Mouse (Mus musculus): ENCODE results near the gene Eml1.
A peak's percentile ranks its signal among the peaks of the same experiment; 100 is the strongest.

The Eml1 gene

DNA sequence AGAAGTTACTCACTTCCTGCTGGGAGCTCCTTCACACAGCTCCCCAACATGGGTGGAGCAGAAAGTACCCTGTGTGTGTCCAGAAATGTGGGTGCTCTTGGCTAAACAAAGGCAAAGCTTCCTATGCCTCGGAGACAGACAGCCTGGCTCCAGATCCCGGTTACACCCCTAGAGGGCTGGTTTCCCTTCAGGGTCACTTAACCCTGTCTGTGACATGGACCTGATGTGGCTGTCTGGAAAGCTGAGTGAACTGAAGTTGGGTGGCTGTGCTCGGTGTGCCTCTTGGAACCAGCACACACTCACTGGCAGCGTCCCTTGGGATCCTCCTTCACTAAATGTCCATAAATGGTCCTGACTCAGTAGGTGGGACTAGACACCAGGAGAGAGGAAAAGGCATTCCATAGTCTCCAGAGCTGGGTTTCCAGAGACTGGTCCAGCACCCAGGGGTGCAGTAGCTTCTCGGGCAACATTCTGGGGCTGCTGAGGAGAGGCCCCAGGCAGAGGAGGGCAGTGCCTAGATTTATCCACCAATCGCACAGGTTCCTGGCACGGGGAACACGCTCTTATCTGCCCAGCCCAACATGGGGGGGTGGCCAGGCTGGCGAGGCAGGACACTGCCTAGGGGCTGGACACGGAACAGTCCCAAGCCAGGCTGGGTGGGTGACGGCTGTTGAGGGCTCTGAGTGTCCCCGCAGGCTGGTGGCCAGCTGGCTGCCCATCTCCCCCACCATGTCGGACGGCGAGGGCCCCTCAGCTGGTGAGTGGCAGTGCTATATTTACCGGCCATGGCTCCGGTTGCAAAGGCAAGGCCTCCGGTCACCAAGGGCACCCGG, at the start of gene Eml1:
TSS of gene Eml1 (plus strand) at position 362 of the 833 bp plus-strand sequence.
- DNase-seq, result peak; percentile 44 to 48

- DNase-seq, result no peak
Observed at GRCm38 (mm10) chr12:108326401-108326800, 44.4 kb upstream of the Eml1 start.

GRCm38 (mm10) chr12:108327889-108328491, 42.8 kb upstream of the Eml1 start:
- peak; percentile 78 to 84 for DNase-seq

- DNase-seq, result peak; percentile 91 to 93
Observed at GRCm38 (mm10) chr12:108333056-108333455, 37.7 kb upstream of the Eml1 start.

- no peak for DNase-seq
Observed at GRCm38 (mm10) chr12:108333481-108333882, 37.3 kb upstream of the Eml1 start.

DNA sequence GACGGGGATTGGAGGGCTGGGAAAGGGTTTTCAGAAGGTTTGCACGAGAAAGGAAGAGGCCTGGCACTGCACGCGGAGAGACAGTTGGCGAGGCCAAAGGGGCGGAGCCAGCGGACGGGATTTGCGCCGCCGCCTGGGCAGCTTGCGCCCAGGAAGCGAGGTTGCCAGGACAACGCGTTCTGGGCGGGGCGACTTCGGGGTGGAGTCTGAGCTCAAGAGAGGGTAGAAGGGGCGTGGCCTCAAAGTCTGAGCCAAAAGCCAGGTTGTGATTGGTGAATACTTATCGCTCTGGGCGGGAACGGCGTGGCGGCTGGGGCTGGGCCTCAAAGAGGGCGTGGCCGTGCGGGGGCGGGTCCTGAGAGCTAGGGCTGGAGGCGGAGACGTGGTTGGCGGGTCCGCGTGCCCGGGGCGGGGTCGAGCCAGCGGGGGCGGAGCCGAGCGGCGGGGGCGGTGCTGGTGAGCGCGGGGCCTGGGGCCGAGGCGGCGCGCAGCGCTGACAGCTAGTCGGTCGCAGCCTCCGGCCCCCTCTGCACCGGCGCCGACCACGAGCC, 36.8 kb upstream of the Eml1 start, which contains the start of gene Cyp46a1:
TSS of gene Cyp46a1 (plus strand) at position 487 of the 551 bp plus-strand sequence.
- DNase-seq, result peak; percentile 100

DNA sequence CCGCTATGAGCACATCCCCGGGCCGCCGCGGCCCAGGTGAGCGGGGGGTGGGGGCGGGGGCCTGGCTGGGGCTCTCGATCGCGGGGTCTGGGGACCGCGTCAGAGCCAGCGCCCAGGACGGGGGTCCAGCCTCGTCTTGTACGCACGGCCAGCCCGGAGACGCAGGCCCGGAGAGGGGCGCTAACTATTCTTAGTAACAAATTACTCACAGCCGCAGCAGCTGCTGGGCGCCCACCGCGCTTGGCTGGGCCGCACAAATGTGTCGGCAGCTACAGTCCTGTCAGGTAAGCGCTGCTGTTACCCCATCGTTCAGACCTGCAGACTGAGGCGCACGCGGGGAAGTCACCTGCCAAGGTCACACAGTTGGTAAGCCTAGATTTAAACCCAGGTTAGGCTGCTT, 36.2 kb upstream of the Eml1 start:
- DNase-seq, result peak; percentile 65 to 72

DNA sequence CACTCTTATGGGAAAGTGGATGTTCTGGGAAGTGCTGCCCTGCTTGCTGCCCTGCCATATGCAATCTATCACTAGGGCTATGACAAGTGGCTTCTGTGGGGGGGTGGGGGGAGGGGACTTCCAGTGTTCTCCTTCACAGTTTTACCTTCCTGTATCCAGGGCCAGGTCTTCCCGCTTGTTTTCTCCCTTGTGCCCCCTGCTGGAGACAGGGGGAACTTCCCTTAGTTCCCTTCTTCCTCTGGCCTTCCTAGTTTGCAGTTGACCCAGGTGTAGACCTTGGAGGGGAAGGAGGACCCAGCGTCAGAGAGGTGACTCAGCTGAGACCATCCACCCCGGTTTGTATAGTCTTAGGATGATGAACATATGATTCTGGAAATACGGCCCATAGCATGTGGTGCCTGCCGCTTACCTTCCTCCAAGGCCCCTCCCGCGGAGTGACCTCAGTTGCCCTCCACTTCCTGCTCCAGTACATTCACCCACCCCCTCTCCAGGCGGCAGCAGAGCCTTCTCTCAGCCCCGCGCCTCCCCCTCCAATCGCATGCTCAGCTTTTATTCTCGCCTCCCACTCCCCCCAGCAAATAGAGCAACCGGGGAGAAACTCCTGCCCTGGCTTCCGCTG, 32.1 kb upstream of the Eml1 start:
- peak; percentile 65 to 75 for DNase-seq

DNA sequence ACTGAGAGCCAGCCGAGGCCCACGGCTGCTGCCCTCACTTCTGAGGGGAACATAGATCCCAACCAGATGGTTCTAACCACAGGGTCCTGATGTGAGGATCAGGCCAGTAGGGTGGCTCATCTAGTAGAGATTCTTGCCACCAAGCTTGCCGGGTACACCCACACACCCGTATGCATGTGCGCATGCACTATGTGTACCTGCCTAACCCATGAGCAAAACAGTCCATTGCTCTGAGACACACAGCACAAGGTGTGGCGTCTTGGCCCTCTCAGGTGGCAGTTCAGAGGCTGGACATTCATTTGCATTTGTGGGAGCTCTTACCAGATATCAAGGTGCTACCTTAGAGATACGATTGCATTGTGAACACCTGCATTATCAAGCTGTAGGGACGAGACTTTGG, 22.6 kb upstream of the Eml1 start:
- peak in 1 of 2 experiments; percentile 15 for DNase-seq

DNA sequence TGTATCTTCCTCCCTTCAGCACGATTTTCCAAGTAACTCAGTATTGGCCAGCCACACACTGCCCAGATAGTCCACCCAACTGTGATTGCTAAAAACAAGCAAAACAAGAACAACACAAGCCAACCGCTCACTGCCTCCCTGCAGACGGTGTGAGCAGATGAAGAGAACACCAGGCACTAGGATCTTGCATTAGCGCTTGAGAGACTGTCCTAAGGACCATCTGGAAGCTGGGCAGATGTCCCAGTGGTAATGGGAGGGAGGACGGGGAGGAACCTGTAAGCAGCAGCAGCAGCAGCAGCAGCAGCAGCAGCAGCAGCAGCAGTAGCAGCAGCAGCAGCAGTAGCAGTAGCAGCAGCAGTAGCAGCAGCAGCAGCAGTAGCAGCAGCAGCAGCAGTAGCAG, 21.7 kb upstream of the Eml1 start:
- peak; percentile 80 to 84 for DNase-seq

DNA sequence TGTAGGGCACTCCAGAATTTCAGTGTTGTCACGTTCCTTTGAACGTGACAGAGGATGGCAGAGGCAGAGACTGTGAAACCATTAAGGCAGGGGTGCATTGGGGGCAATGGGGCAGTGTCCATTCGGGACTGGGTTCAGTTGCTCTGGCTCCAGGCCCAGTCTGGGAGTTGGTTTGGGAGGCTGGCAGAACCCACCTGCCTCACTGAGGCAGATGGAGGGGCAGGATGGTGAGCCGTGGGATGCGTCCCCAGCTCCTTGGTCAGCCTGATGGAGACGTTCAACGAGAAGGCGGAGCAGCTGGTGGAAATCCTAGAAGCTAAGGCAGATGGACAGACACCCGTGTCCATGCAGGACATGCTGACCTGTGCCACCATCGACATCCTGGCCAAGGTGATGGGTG, 19.8 kb upstream of the Eml1 start:
- DNase-seq, result peak; percentile 75 to 77

GRCm38 (mm10) chr12:108352371-108353136, 18.2 kb upstream of the Eml1 start:
- DNase-seq, result peak; percentile 54 to 63

DNA sequence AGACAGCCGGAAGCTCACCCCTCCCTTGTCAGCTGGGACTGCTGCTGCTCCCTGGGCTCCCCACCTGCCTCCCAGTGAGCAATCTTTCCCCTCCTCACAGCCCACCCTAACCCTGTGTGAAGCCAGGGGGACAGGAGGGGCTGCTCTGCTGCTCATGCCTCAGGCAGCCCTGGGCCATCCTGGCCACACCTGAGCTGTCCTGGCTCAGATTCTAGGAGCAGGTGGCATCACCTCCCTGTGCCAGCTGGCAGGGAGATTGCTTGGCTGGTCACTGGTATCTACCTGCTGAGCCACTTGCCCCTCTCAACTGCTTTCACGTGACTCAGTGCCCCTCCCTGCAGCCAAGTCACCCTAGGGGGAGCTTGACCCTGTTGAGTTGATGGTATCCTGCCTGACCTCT, 16.5 kb upstream of the Eml1 start:
- peak; percentile 96 for DNase-seq

- peak; percentile 79 to 81 for DNase-seq
Observed at GRCm38 (mm10) chr12:108355271-108355670, 15.5 kb upstream of the Eml1 start.

DNA sequence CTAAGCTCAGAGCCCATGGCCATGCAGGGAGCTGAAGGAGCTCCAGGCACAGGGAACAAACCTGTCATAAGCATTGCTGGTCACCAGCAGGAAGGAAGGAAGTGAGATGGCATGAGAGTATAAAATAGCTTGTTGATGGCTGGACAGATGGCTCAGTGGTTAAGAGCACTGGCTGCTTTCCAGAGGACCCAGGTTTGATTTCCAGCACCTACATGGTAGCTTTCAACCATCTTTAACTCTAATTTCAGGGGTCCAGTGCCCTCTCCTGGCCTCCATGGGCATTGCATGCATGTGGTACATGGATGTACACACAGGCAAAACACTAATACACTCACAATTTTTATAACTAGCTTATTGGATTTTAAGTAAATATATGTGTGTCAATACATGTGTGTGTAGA, 14.8 kb upstream of the Eml1 start:
- DNase-seq, result peak; percentile 47 to 62

DNA sequence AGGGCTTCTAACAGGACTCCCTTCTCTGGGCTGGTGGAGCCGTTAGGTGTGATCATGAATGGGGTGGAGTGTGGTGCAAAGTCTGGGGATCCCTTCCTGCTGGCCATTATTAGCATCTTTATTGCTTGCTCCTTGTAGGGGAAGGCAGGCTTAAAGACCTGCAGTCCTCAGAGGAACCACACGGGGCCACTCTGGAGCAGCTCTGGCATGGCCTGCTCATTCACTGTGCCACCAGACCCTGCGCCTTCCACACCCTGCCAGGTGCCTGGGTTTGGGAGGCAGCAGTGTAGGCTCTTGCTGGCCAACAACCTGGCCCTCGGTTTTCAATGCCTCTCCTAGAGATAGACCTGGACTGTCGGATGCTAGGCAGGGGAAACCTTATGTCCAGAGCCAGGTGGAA, 7.0 kb upstream of the Eml1 start:
- peak; percentile 97 for DNase-seq

DNA sequence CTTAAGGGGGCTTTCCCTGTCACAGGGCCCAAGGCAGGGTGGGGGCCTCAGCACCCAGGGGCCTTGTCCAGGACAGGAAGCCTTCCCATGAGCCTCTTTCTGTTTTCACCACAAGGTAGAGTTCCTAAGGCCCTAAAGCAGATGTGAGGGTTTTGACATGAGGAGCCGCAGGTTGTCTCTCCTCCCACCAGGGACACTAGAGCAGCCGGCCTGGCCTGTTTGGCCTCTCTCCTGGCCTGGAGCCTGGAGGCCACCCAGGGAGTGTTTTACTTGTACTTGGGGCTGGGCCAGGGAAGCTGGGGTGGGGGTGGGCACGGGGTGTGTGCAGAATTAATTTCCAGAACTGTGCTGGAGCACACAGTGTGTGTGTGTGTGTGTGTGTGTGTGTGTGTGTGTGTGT, 5.4 kb upstream of the Eml1 start:
- DNase-seq, result peak; percentile 74 to 78

- peak; percentile 30 to 34 for DNase-seq
Observed at GRCm38 (mm10) chr12:108365868-108366267, 4.9 kb upstream of the Eml1 start.

DNA sequence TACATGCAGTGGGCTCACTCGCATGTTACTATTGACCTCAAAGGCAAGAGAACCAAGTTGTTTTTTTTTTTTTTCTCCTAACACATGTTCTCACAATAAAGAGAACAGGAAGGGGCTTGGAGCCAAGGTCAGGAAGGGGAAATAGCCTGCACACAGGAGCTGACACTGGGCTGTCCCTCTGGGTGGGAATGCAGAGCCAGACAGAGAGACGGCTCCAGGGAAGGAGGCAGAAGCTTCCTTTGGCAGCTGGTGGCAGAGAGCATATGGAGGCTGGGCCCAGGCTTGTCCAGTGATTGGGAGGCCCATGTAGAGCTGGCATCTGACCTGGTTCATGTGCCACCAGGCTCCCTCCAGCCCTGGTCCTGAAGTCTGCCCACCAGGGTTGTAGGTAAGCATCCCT, 2.8 kb upstream of the Eml1 start:
- DNase-seq, result peak; percentile 73 to 80

GRCm38 (mm10) chr12:108368921-108369320, 1.8 kb upstream of the Eml1 start:
- DNase-seq, result peak; percentile 22 to 46

DNA sequence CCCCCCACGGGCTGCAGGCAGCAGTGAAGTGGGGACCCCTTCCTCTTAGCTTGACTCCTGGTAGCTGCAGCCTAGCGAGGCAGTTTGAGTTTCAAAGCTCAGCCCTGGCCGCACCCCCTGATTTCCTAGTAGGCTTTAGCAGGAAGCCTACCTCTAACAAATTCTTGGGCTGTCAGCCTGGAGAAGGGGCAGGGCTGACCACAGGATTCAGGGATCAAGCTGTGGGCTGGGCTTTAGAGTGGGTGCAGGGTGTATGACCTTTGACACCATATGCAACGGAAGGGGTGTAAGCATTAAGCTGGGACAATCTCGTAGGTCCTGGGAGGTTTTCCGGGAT, 640 bp downstream of the Eml1 start:
- no peak for DNase-seq

GRCm38 (mm10) chr12:108372241-108372640, 1.5 kb downstream of the Eml1 start:
- peak; percentile 70 to 73 for DNase-seq

- DNase-seq, result no peak
Observed at GRCm38 (mm10) chr12:108373611-108374010, 2.9 kb downstream of the Eml1 start.
